Mouse (Mus musculus) forebrain, embryonic 13.5 days (tissue): ENCODE data around the gene Exph5. TPM values are rescaled to one million over a fixed set of nuclear protein-coding genes. Genes with fewer than 3 reads are reported as not detected.

Experiments
- ATAC-seq: fragments of 200-750 bp; cut with Nextera tagmentation; 2 replicates; pipeline ENCODE4 v1.8.0; 2017
- H3K27ac ChIP-seq: fragments of 300-500 bp; sonication (generic); 2 replicates; pipeline ENCODE4 v1.5.1; 2015; ENCODE audit warnings: inconsistent platforms, mild to moderate bottlenecking, moderate library complexity
- H3K27me3 ChIP-seq: fragments of 300-500 bp; sonication (generic); 2 replicates; pipeline ENCODE4 v1.6.1; 2015; ENCODE audit warnings: mild to moderate bottlenecking, inconsistent platforms
- H3K36me3 ChIP-seq: fragments of 300-500 bp; sonication (generic); 2 replicates; pipeline ENCODE4 v1.6.1; 2015; ENCODE audit warnings: mild to moderate bottlenecking, inconsistent platforms; ENCODE audit not compliant: poor library complexity, severe bottlenecking
- H3K4me1 ChIP-seq: fragments of 300-500 bp; sonication (generic); 2 replicates; pipeline ENCODE4 v1.6.1; 2015; ENCODE audit warnings: inconsistent platforms
- H3K4me2 ChIP-seq: fragments of 300-500 bp; sonication (generic); 2 replicates; pipeline ENCODE4 v1.6.1; 2015; ENCODE audit warnings: inconsistent platforms, mild to moderate bottlenecking, moderate library complexity
- H3K4me3 ChIP-seq: fragments of 300-500 bp; sonication (generic); 2 replicates; pipeline ENCODE4 v1.5.1; 2015; ENCODE audit warnings: mild to moderate bottlenecking, inconsistent platforms
- H3K9ac ChIP-seq: fragments of 300-500 bp; sonication (generic); 2 replicates; pipeline ENCODE4 v1.6.1; 2015; ENCODE audit warnings: mild to moderate bottlenecking, inconsistent platforms
- H3K9me3 ChIP-seq: fragments of 300-500 bp; sonication (generic); replicated peaks from 2 replicates; pipeline ENCODE4 v1.6.1; 2016; ENCODE audit warnings: inconsistent platforms
- WGBS: fragments of 180-500 bp; shearing (Covaris S2); methylation state at CpG from one replicate; pipeline ENCODE4 v1.1.7; 2015; 5-methylcytosine and 5-hydroxymethylcytosine counted together
- polyA plus RNA-seq: library from polyadenylated mRNA; unstranded; fragments of >200 nt; fragmentation: Nextera tagmentation; extraction: Ambion mirVana; gene quantifications from 2 replicates; pipeline ENCODE4 v1.2.1, GENCODE M21; 2015

Gene Exph5
- polyA plus RNA-seq, 1 experiment from 2014 or later: not detected

- no peak for ATAC-seq
- H3K9me3 ChIP-seq: no peaks in the 10 kb centered on the region
- WGBS: 81% methylated on average over 4 of the region's 4 CpGs
These were observed 28.8 kb upstream of the Exph5 start for GRCm38 (mm10) chr9:53272714-53273113.

DNA sequence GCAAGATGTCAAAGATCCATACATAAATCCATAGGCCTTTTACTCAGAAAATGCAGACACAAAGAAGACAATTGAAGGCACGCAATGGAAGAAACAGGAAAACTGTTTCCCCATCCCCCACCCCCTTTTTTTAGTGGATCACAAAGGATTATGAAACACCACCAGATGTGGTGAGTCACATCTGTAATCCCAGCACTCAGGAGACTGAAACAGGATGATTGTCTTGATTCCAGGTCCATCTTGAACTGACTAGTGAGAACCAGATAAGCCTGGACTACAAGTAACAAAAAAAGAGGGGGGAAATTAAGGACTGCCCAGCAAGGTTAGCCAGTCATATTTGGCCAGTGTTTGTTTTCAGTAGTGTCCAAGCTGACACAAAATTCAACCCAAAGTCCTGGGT lies 25.1 kb upstream of the Exph5 start:
- 0 out of 2 replicates have a peak, but pooled peaks cover 3% of the 10 kb centered on the region for H3K27me3 ChIP-seq
- 89% methylated on average over 1 of the region's 1 CpGs for WGBS
- H3K4me2 ChIP-seq: no peak overlapping the region
- no peak overlapping the region for H3K4me3 ChIP-seq
- H3K9ac ChIP-seq: no peak overlapping the region
- H3K9me3 ChIP-seq: no peaks in the 10 kb centered on the region
- no peak for ATAC-seq
- H3K4me1 ChIP-seq: no peaks in the 10 kb centered on the region
- H3K36me3 ChIP-seq: no peaks in the 10 kb centered on the region
- H3K27ac ChIP-seq: no peak overlapping the region

More at GRCm38 (mm10) chr9:53272714-53273113, 28.8 kb upstream of the Exph5 start:
- no peak overlapping the region for H3K4me2 ChIP-seq
- H3K4me1 ChIP-seq: no peaks in the 10 kb centered on the region
- no peaks in the 10 kb centered on the region for H3K27me3 ChIP-seq
- no peaks in the 10 kb centered on the region for H3K36me3 ChIP-seq
- no peak overlapping the region for H3K4me3 ChIP-seq
- H3K27ac ChIP-seq: no peak overlapping the region
- no peak overlapping the region for H3K9ac ChIP-seq

- no peak for ATAC-seq
- Histone ChIP-seq H3K4me3 (no peak overlapping the region), H3K9me3 (no peaks in the 10 kb centered on the region), H3K4me1 (no peaks in the 10 kb centered on the region), H3K27ac (no peak overlapping the region), H3K27me3 (0 out of 2 replicates have a peak, but pooled peaks cover 3% of the 10 kb centered on the region), H3K4me2 (no peak overlapping the region), H3K9ac (no peak overlapping the region), H3K36me3 (no peaks in the 10 kb centered on the region)
- WGBS: 93% methylated on average over 2 of the region's 2 CpGs
These were observed 22.5 kb upstream of the Exph5 start for GRCm38 (mm10) chr9:53278997-53279396.

DNA sequence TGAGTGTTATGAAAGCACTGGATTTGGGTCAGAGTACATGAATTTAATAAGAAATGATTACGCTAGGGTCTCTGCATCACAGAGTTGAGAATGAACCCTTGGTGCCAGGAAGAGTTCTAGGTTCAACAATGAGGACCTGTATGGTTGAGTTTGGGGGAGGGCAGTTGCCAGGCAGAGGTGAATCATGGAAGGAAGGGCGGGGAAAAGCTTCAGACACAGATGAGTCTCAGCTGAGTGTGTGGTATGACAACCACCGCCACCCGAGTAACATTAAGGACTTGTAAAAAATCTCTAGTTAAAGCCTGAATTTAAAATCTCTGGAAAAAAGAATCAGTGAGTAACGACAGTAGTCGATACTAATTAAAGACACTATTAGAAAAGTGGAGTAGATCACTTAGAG lies 14.7 kb upstream of the Exph5 start:
- no peaks in the 10 kb centered on the region for H3K9me3 ChIP-seq
- no peak for ATAC-seq
- H3K27ac ChIP-seq: no peak overlapping the region
- H3K27me3 ChIP-seq: no peaks in the 10 kb centered on the region
- WGBS: 86% methylated on average over 6 of the region's 6 CpGs
- H3K9ac ChIP-seq: no peak overlapping the region
- H3K4me2 ChIP-seq: no peak overlapping the region
- no peaks in the 10 kb centered on the region for H3K36me3 ChIP-seq
- H3K4me1 ChIP-seq: no peaks in the 10 kb centered on the region
- no peak overlapping the region for H3K4me3 ChIP-seq

GRCm38 (mm10) chr9:53290006-53290405 lies 11.5 kb upstream of the Exph5 start:
- ATAC-seq: no peak
- Histone ChIP-seq H3K4me3 (no peak overlapping the region), H3K4me2 (no peak overlapping the region), H3K36me3 (no peaks in the 10 kb centered on the region), H3K27ac (no peak overlapping the region), H3K4me1 (no peaks in the 10 kb centered on the region), H3K9me3 (no peaks in the 10 kb centered on the region), H3K9ac (no peak overlapping the region), H3K27me3 (no peaks in the 10 kb centered on the region)
- WGBS: 90% methylated on average over 3 of the region's 3 CpGs

- H3K9me3 ChIP-seq: no peaks in the 10 kb centered on the region
- no peak overlapping the region for H3K4me3 ChIP-seq
- H3K36me3 ChIP-seq: no peaks in the 10 kb centered on the region
- H3K27ac ChIP-seq: no peak overlapping the region
- no peak for ATAC-seq
- no peak overlapping the region for H3K4me2 ChIP-seq
- H3K4me1 ChIP-seq: no peaks in the 10 kb centered on the region
- no peaks in the 10 kb centered on the region for H3K27me3 ChIP-seq
- H3K9ac ChIP-seq: no peak overlapping the region
These were observed 8.6 kb upstream of the Exph5 start for GRCm38 (mm10) chr9:53292833-53293232.

GRCm38 (mm10) chr9:53301801-53302311 lies 386 bp downstream of the Exph5 start:
- peaks cover 14% of the 10 kb centered on the region for H3K4me1 ChIP-seq
- peak overlapping the region; percentile 45 for H3K9ac ChIP-seq
- 2% methylated on average over 19 of the region's 19 CpGs for WGBS
- H3K4me2 ChIP-seq: peak overlapping the region; percentile 70
- no peaks in the 10 kb centered on the region for H3K36me3 ChIP-seq
- ATAC-seq: peak; percentile 24; the same call in 1 of the 2 replicates
- H3K4me3 ChIP-seq: peak overlapping the region; percentile 38
- peaks cover 19% of the 10 kb centered on the region for H3K27me3 ChIP-seq
- no peaks in the 10 kb centered on the region for H3K9me3 ChIP-seq
- no peak overlapping the region for H3K27ac ChIP-seq

GRCm38 (mm10) chr9:53302415-53302814 lies 945 bp downstream of the Exph5 start:
- Histone ChIP-seq H3K4me2 (peak overlapping the region; percentile 70; the same call in 1 of the 2 replicates), H3K9me3 (no peaks in the 10 kb centered on the region), H3K27ac (no peak overlapping the region), H3K9ac (no peak overlapping the region), H3K36me3 (no peaks in the 10 kb centered on the region), H3K4me3 (no peak overlapping the region), H3K4me1 (peaks cover 14% of the 10 kb centered on the region), H3K27me3 (peaks cover 21% of the 10 kb centered on the region)
- 58% methylated on average over 5 of the region's 5 CpGs for WGBS
- ATAC-seq: no peak

DNA sequence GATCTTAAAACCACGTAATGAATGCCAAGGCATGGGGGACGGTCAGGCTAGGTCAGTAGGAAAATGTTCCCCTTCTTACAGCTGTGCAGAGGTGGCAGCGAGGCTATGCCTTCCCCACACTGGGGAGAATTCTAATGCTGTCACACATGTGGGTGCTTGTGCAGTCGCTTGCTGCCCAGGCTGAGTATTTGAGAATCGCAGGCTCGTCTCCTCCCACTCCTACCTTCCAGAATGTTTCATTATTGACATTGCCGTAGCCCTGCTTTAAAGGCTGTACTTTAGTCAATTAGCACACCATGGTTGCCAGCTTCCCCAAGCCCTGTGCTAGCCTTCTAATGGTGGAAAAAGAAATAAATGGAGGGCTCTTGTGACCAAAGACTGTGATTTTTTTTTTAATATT lies 6.4 kb downstream of the Exph5 start:
- Histone ChIP-seq H3K4me1 (no peaks in the 10 kb centered on the region), H3K9me3 (no peaks in the 10 kb centered on the region), H3K4me3 (no peak overlapping the region), H3K4me2 (no peak overlapping the region), H3K36me3 (no peaks in the 10 kb centered on the region), H3K27ac (no peak overlapping the region), H3K27me3 (peaks cover 4% of the 10 kb centered on the region; the same call in 1 of the 2 replicates), H3K9ac (no peak overlapping the region)
- no peak for ATAC-seq
- WGBS: 80% methylated on average over 7 of the region's 7 CpGs

GRCm38 (mm10) chr9:53312981-53313380 lies 11.5 kb downstream of the Exph5 start:
- no peaks in the 10 kb centered on the region for H3K4me1 ChIP-seq
- H3K27ac ChIP-seq: no peak overlapping the region
- 88% methylated on average over 1 of the region's 1 CpGs for WGBS
- H3K36me3 ChIP-seq: no peaks in the 10 kb centered on the region
- no peaks in the 10 kb centered on the region for H3K9me3 ChIP-seq
- no peak for ATAC-seq
- H3K9ac ChIP-seq: no peak overlapping the region
- no peaks in the 10 kb centered on the region for H3K27me3 ChIP-seq
- H3K4me2 ChIP-seq: no peak overlapping the region
- H3K4me3 ChIP-seq: no peak overlapping the region

DNA sequence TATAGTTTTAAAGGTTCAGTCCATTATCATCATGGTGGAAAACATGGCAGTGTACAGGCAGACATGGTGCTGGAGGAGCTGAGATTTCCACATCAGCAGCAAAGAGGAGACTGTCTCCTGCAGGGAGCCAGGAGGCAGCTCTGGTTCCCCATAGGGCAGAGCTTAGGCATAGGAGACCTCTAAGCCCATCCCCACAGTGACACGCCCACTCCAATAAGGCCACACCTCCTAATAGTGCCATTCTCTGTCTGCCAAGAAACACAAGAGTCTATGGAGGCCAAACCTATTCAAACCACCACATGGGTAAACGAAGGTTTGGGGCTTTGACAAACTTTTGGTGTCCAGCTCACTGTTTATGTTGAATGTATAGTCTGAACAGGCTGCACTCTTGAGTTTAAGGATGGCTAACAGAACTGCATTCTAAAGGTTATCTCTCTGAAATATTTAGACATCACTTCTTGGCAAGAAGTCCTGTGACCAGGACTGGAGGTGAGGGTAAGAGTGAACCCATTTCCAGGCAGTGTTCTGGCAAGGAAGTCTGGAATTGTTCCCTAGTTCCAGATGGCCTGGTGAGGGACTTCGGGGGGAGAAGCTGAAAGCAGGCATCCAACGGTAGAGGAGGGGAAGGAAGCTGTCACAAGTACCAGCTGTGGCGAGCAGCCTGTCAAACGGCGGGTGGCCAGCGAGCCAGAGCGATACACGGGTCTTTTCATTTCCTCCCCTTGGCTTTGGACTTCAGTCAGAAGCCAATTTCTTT lies 19.6 kb downstream of the Exph5 start:
- Histone ChIP-seq H3K36me3 (no peaks in the 10 kb centered on the region), H3K9ac (no peak overlapping the region), H3K4me1 (no peaks in the 10 kb centered on the region), H3K4me3 (no peak overlapping the region), H3K27me3 (no peaks in the 10 kb centered on the region), H3K27ac (no peak overlapping the region), H3K9me3 (no peaks in the 10 kb centered on the region), H3K4me2 (no peak overlapping the region)
- WGBS: 65% methylated on average over 10 of the region's 10 CpGs
- peak; percentile 53; the same call in 1 of the 2 replicates for ATAC-seq

- WGBS: 89% methylated on average over 8 of the region's 8 CpGs
- H3K27me3 ChIP-seq: no peaks in the 10 kb centered on the region
- no peaks in the 10 kb centered on the region for H3K4me1 ChIP-seq
- no peak overlapping the region for H3K4me3 ChIP-seq
- no peak overlapping the region for H3K4me2 ChIP-seq
- no peak for ATAC-seq
- H3K27ac ChIP-seq: no peak overlapping the region
- H3K36me3 ChIP-seq: no peaks in the 10 kb centered on the region
- H3K9me3 ChIP-seq: no peaks in the 10 kb centered on the region
- no peak overlapping the region for H3K9ac ChIP-seq
These were observed 20.2 kb downstream of the Exph5 start for GRCm38 (mm10) chr9:53321683-53322082.
